Mouse (Mus musculus) hindlimb bud, embryonic 11.5 days (tissue): ENCODE results near the gene Cdh24.

Source experiments
- DNase-seq: peaks from one replicate; pipeline ENCODE4 v3.0.0-alpha.2; 2012; ENCODE audit warnings: low read depth, low spot score; ENCODE audit errors: extremely low spot score

The Cdh24 gene

GRCm38 (mm10) chr14:54641305-54641969, at the start of gene Cdh24:
Gene Cdh24, minus strand, starts transcription at chr14:54641364.
- DNase-seq = peak; percentile 81

GRCm38 (mm10) chr14:54687251-54687650, 46.1 kb upstream of the Cdh24 start:
- no peak for DNase-seq

DNA sequence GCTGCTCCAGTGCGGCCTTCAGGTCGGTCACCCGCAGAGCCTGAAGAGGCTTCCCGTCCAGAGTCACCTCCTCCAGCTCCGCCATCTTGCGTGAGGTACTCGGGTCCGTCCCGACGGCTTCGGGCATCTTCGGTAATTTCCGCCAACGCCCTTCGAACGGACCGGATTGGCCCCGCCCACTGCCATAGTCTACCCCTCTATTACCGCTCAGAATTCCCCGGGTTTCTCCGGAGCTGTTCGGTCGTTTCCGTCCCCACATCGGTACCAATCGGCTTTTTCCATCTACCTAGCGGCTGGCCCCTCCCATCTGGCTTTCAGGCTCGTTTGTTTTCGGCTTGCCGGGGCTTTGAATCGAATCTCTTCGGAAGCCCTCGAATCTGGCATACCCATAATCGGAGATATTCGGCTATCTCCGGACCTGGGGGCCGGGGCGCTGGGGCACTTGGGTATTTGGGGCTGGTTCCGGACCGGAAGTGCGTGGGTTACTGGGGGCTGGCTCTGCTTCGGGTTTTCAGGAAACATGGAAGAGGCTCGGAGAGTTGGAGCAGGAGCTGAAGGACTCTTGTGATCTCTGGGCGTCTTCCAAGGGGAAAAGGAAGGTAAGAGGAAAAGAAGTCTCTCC, 45.5 kb upstream of the Cdh24 start, which contains the start of gene Acin1:
Gene Acin1 (minus strand): TSS at position 410 of the 622 bp plus-strand sequence.
- peak; percentile 99 for DNase-seq

DNA sequence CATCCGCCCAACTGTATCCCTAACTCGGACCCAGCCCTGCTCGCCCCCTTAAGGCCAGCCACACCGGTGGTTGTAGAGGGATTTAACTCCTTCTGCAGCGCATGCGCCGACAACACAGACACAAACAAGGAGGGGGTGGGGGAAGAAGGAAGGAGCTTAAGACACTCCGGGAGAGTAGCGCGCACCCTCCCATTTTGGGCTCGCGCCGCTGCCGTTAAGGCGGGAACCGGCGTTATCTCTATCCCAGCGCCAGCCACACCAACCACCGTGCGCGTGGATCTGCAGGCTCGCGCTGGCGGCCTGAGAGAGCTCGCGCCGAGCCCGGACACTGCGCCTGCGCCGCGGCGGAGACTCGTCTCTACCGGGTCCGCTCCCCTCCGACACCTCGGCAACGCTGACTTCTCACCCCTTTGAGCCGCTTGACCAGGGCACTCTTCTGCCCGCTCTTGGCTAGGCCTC, 44.9 kb upstream of the Cdh24 start, which contains the start of gene 1700123O20Rik:
Gene 1700123O20Rik (plus strand): TSS at position 154 of the 459 bp plus-strand sequence.
- DNase-seq = peak; percentile 58

DNA sequence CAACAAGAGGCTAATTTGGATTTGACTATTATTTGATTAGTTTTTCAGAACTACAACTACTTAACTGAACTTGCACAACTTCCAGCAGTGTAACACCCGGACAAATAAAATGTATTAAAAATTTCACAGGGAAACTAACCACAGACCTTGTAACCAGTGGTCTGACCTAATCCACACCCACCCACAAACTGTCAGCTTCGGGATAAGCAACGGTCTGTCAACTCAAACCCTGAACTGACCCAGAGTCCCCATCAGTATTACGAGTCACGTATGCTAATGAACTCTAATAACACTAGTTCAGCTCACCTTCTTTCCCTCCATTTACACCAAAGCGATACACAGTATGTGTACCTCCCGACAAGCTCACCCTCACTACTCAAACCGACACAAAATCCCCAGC, 44.3 kb upstream of the Cdh24 start:
- no peak for DNase-seq

DNA sequence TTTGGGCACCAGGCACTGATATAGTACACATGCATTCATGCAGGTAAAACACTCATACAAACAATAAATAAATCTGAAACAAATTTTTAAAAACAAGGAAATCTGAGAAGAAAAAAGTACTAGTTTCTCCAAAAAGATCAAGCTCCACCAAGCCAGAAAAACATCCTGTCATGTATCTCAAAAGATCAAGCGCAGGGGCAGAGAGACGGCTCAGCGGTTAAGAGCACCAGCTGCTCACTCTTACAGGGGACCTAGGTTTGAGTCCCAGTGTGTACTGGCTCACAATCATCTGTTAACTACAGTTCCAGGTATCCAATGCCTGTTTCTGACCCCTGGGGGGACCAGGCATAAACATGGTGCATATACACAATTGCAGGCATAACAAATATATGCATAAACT, 41.2 kb upstream of the Cdh24 start:
- DNase-seq = no peak

DNA sequence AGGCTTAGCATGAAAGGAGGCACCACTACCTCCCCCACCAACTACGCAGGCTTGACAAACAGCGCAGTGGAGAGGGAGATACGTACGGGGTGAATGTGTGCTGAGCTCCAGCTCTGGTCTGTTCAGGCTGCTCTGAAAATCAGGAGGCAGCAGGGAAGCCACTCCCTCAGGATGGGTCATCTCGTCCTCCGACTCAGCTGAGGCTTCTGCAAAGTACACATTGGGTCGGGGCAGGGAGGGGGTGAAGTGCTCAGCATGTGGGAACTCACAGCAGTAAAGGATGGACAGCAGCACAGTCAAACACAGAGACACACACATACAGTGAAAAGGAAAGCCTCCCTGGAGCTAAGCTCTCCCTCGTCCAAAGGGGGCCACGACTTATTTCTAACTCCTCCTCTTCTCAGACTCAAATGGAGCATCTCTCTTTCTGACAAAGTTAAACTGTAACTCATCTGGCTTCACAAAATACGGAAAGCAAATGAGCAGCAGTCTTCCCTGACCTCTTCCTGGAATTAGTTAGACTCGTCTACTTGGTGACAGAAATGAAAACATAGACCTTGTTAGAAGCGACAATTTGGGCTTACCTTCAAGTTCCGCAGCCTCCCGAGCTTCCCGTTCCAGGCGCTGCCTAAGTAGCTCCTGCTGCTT, 37.6 kb upstream of the Cdh24 start:
- DNase-seq = no peak

- DNase-seq = no peak
Measured at GRCm38 (mm10) chr14:54676290-54676689, 35.1 kb upstream of the Cdh24 start.

DNA sequence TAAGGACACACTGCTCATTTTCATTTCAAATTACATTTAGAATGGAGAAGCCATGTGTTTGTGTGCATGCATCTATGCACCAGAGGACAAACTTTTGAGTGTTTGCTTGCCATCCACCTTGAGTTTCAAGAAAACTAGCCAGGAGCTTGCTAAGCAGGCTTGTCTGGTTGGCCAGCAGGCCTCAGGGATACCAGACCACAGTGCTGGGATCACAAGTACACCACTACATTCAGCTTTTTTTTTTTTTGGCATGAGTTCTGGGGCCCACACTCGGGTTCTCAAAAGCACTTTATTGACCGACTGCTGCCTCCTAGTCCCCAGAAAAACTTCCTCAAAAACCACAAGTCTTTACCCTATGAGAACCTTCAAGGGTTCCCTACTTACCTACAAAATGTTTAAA, 33.2 kb upstream of the Cdh24 start:
- no peak for DNase-seq

DNA sequence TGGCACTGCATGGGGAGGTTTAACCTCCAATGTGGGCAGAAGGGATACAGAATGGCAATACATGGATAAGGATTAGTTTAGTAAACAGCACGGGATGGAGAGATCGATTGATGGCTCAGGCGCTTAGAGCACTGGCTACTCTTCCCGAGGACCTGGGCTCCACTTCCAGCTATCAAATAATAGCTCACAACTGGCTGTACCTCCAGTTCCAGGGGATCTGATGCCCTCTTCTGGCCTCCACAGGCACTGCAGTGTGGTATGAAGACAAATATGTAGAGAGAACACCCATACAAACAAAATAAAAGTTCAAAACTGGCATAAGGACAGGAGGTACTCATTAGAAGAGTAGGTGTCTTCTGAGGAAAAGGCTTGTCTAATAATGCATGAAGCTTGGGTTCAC, 28.2 kb upstream of the Cdh24 start:
- DNase-seq = no peak

DNA sequence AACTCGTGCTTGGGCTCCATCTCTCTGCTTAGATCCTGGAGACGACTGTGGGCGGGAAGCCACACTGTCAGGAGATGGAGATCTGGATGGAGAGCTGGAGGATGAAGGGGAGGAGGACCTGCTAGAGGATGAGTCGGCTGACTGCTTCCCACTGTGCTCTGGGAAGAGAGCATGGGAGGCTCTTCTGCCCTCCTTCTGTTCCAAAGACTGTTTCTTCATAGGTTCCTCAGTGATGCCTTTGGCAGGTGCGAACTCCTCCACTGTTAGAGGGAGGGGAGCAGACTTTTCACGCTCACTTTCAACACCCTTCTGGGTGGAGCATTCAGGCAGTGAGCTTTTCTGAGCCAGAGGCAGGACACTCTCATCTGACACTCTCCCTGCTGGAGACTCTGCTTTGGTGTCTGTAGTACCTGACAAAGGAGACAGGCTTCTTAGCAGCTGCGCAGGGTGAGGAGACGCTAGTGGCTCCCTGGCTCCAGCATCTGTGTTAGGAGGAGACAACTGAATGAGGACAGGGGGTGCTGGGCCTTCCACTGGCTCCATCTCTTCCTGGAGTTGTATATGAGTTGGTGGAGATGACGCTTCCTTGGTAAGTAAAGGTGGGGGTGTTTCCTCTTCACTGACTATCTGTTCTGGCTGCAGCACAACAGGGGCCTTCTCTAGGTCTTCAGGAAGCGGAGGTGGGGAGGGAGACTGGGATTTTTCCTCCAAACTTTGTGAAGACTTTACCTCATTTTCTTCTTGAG, 23.5 kb upstream of the Cdh24 start:
- no peak for DNase-seq

GRCm38 (mm10) chr14:54660009-54660408, 18.8 kb upstream of the Cdh24 start:
- DNase-seq = no peak

DNA sequence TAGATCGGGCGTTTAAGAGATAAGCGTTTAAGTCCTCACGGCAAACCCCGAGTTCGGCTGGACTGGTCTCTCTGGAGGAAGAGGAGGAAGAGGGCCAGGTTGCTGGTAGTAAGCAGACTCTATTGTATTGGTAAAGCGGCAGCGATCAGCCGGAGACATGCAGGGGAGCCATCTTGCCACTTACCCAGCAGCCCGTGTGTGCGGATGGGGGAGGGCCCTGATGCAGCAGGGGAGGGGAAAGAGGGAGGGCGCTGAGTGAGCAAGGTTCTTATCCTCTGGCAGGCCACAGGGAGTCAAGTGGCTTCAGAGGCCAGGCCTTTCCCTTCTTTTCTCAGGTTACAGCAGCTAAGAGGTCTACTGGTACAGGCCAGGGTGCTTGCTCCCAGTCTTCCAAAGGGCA, 12.3 kb upstream of the Cdh24 start:
- DNase-seq = peak; percentile 68

- no peak for DNase-seq
Measured at GRCm38 (mm10) chr14:54652787-54653186, 11.6 kb upstream of the Cdh24 start.

GRCm38 (mm10) chr14:54651556-54651955, 10.4 kb upstream of the Cdh24 start:
- no peak for DNase-seq

DNA sequence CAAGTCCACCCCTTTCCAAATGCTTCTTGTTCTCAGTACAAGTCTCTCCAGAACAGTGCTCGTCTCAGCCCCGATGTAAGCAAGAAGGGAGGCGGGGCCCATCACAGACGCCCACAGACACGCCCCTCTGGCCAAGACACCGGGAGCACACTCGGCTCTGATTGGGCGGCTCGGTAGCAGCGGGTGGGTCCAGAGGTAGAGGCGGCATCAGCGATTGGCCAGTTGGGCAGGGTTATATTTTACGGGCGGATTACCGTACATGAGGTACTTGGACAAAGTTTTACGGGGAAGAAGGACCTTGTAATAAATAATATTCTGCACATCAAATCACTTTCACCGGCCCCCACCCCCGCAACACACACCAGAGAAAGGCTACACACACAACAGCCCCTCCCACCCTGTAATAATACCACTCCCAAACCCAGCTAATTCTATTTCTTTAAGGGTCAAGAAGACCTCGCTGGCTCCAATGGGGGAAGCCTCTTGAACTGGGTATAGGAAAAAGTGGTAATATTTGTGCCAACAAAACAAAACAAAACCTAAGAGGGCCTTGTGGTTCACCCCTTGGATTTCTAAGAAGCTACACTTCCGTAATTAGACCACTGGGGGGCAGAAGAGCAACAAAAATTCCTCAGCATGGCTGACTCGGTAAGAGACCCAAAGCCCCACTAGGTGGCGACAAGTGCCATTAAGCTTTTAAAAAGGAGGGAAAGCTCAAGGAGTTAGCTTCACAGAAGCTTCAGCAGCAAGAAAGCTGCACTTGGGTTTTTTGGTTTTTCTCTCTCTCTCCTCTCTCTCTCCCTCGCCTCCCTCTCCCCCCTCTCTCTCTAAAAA, 9.7 kb upstream of the Cdh24 start:
- peak; percentile 96 for DNase-seq

- no peak for DNase-seq
Measured at GRCm38 (mm10) chr14:54647900-54648299, 6.7 kb upstream of the Cdh24 start.

- no peak for DNase-seq
Measured at GRCm38 (mm10) chr14:54646898-54647636, 5.9 kb upstream of the Cdh24 start.

- no peak for DNase-seq
Measured at GRCm38 (mm10) chr14:54646455-54646854, 5.3 kb upstream of the Cdh24 start.

DNA sequence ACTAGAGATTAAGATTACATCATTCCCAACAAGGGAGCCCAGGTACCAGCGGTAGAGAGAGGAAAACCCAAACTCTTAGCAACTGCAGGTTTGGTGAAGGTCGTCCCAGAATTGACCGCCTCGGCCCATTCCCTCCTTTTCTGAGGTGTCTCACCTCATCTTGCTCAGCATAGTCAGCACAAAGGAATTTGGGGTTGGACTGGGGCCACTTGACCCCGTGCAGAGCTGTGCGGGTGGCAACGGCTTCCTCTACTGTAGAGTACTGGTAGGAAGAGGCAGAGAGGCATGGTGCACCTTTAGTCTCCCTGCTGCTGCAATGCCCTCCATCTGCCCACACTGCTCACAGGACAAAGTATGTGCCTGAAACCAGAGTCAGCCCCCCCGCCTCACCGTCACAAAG, 3.1 kb upstream of the Cdh24 start:
- DNase-seq = no peak
